Mouse (Mus musculus): ENCODE data around the gene Dpf2. TPM values are rescaled to one million over a fixed set of nuclear protein-coding genes. Genes with fewer than 3 reads are reported as not detected.
A peak's percentile ranks its signal among the peaks of the same experiment; 100 is the strongest.

The Dpf2 gene
- total RNA-seq, 1 experiment from 2014 or later, result 154 TPM

- no peak for ATAC-seq (replicated peaks in 1 of 2; ENCODE audit: insufficient read depth in 1 of 2, low FRiP score in 2 of 2, low TSS enrichment in 1 of 2, low read depth in 1 of 2, poor library complexity in 2 of 2, severe bottlenecking in 2 of 2)
Observed at GRCm38 (mm10) chr19:5939715-5940114, 26.9 kb upstream of the Dpf2 start.

- ATAC-seq (replicated peaks in 1 of 2; ENCODE audit: insufficient read depth in 1 of 2, low FRiP score in 2 of 2, low TSS enrichment in 1 of 2, low read depth in 1 of 2, poor library complexity in 2 of 2, severe bottlenecking in 2 of 2), result no peak
Observed at GRCm38 (mm10) chr19:5938516-5938915, 25.7 kb upstream of the Dpf2 start.

DNA sequence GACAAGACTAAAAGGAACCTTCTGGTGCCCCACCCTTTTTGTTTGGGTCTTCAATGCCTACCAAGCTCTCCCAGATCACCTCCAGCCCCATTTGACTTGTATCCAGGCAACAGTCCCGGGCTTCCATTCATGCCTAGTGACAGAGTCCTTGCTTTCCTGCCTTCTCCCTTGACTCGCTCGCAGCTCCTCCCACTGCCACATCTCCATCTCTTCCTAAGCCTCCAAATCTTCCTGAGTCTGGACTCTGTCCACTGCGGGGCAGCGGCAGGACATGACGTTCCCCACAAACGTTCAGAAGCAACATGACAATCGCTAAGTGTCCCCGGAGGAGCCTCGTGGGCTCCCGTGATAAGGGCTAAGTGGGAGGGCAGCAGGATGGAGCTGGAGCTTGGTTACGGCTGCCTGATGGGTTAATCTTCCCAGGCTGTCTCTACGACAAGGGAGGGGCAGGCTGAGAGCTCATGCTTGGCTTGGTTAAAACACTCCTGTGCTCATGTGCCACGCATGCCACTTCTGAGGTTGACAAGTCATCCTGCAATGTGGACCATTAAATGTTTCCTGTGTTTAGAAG lies 25.1 kb upstream of the Dpf2 start:
- 0 out of 4 replicates have a peak, but pooled peaks of 1 of the 2 experiments have one; percentile 25 for ATAC-seq (replicated peaks in 1 of 2; ENCODE audit: insufficient read depth in 1 of 2, low FRiP score in 2 of 2, low TSS enrichment in 1 of 2, low read depth in 1 of 2, poor library complexity in 2 of 2, severe bottlenecking in 2 of 2)

DNA sequence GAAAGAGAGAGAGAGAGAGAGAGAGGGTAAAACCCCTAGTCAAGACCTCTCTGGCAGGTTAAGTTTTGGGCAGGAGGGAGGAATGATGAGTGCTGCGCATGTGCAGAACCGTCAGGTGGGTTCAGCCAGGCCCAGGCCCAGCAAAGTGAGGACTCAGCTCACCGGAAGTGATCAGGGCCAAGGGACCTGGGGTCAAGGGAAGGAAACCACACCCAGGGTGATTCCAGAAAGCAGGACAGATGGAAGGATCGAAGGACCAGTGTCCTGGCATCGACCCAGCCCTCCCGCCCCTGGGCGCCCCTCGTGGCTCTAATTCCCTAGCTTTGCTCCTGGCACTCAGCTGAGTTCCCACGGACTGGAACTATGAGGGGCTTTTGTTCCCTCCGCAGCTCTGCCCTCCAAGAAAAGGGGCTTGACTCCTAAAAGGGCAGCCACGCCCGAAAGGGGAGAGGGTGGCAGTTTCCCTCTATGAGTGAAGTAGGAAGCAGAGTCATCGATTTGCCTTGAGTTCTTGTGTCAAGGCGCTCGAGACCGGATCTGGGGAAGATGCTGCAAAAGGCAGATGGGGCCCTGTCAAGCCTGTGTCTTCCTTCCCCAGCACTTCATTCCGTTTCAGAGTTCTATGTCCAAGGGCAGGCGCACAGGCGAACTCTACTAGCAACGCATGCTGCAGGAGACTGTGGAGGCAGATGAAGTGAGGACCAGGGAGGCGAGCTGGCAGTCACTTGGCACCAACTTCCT lies 24.5 kb upstream of the Dpf2 start:
- ATAC-seq (replicated peaks in 1 of 2; ENCODE audit: insufficient read depth in 1 of 2, low FRiP score in 2 of 2, low TSS enrichment in 1 of 2, low read depth in 1 of 2, poor library complexity in 2 of 2, severe bottlenecking in 2 of 2), result no peak

GRCm38 (mm10) chr19:5935691-5936090 lies 22.9 kb upstream of the Dpf2 start:
- ATAC-seq (replicated peaks in 1 of 2; ENCODE audit: insufficient read depth in 1 of 2, low FRiP score in 2 of 2, low TSS enrichment in 1 of 2, low read depth in 1 of 2, poor library complexity in 2 of 2, severe bottlenecking in 2 of 2), result no peak

DNA sequence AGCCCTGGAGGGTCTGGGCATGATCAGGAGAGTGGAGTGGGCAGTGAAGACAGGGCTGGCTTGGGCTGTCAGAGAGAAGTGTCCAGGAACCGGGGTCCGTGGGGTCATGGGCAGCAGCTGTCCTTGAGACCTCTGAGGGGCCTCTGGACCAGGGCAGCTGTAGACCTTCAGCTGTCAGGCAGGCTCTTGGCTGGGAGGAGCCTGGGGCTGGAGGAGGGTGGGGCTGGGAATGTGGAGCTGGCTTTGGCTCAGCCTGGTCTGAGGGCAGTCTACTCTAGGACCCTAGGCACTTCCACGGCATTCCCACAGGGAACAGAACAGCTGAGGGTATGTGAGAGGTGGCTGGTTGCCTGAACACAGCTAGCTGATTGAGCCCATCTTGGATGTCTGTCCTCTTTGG lies 22.5 kb upstream of the Dpf2 start:
- ATAC-seq (replicated peaks in 1 of 2; ENCODE audit: insufficient read depth in 1 of 2, low FRiP score in 2 of 2, low TSS enrichment in 1 of 2, low read depth in 1 of 2, poor library complexity in 2 of 2, severe bottlenecking in 2 of 2), result no peak

DNA sequence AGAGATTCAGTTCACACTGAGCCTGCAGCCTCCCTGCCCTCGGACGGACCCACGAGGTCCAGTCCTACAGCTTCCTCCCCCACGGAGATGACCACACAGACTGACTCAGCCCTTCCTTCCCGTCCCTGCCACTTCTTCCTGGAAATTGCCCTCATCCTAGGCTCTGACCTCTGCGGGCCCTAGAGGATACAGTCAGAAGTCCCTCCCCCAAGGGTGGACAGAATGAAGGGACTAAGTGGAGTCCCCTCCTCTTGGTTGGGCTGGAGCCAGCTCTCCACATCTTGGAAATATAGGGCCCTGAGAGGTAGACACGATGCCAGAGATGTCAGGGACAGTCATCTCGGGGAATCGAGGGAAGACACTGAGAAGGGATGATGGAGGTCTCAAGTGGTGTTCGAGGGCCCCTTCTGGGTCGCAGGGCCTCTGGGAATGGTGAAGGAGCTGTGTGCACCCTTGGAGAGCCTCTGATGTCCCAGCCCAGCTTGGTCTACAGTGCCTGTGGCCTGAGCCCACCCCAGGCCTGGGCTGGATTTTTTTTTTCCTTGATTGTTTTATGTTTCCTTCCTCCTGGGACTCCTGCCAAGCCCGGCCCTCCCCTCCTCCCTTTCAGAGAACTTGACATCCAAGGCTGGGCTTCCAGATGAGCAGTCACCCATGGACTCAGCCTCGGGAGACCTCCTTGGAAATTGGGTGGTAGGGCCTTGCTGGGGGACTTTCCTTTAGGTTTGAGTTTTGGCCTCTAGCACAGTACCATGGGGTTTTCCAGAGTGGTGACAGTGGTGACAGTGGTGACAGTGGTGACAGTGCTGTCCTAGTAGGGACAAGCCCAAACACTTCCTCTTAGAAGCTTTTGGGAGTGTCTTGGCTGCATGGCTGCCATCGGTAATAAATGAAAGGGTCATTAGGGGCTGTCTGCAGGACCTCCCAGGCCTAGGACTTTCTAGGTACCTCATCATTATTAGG lies 17.1 kb upstream of the Dpf2 start:
- peak; percentile 32 to 41; a peak in 1 of 4 replicates for ATAC-seq (replicated peaks in 1 of 2; ENCODE audit: insufficient read depth in 1 of 2, low FRiP score in 2 of 2, low TSS enrichment in 1 of 2, low read depth in 1 of 2, poor library complexity in 2 of 2, severe bottlenecking in 2 of 2)

DNA sequence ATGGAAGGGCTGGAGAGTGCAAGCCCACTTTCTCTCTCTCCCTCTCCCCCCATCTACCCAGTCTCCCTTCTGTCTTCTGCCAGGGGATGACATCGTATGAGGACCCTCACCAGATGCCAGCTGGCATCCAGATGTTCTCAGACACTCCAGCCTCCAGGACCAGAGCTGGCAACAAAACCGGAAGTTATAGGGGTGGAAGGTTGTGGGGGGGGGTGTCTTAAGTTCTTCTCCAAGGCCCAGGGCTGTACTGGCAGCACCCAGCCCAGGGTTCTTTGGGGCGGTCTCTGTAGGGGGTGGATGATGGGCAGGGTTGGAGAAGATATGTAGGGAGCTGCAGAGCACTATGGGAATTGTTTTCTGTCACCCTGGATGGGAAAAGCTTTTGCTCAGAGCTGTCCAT lies 15.7 kb upstream of the Dpf2 start:
- no peak for ATAC-seq (replicated peaks in 1 of 2; ENCODE audit: insufficient read depth in 1 of 2, low FRiP score in 2 of 2, low TSS enrichment in 1 of 2, low read depth in 1 of 2, poor library complexity in 2 of 2, severe bottlenecking in 2 of 2)

DNA sequence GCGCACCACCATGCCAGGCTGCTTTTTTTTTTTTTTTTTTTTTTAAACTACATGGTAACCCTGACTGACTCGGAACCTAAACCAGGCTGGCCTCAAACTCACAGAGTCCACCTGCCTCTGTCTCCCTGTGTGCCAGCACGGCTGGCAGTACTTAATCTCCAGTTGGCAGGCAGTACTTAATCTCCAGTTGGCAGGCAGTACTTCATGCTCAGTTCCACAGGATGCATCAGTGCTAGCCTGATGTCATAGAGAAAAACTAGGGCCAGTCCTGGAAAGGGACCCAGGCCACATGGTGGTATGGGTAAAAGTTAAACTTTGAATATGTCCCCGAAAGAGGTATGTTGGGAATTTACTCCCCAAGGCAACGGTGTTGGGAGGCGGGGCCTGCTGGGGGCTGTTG lies 15.3 kb upstream of the Dpf2 start:
- ATAC-seq (replicated peaks in 1 of 2; ENCODE audit: insufficient read depth in 1 of 2, low FRiP score in 2 of 2, low TSS enrichment in 1 of 2, low read depth in 1 of 2, poor library complexity in 2 of 2, severe bottlenecking in 2 of 2), result no peak

- no peak for ATAC-seq (replicated peaks in 1 of 2; ENCODE audit: insufficient read depth in 1 of 2, low FRiP score in 2 of 2, low TSS enrichment in 1 of 2, low read depth in 1 of 2, poor library complexity in 2 of 2, severe bottlenecking in 2 of 2)
Observed at GRCm38 (mm10) chr19:5927532-5927931, 14.7 kb upstream of the Dpf2 start.

DNA sequence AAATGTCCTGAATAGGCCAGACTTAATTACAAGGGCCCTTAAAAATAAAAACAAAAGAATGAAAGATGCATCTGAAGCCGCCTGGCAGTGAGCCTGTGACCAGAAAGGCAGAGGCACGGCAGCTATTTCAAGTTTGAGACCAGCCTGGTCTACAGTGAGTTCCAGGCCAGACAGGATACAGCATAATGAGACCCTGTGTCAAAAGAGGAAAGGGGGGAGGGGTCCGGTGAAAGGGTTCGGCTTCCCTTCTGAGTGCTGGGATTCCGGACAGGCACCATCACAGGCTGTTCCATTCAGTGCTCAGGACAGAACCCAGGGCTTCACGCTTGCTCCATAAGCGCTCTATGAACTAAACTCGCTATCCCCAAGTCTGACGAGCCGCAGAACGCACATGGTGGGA lies 14.2 kb upstream of the Dpf2 start:
- no peak for ATAC-seq (replicated peaks in 1 of 2; ENCODE audit: insufficient read depth in 1 of 2, low FRiP score in 2 of 2, low TSS enrichment in 1 of 2, low read depth in 1 of 2, poor library complexity in 2 of 2, severe bottlenecking in 2 of 2)

DNA sequence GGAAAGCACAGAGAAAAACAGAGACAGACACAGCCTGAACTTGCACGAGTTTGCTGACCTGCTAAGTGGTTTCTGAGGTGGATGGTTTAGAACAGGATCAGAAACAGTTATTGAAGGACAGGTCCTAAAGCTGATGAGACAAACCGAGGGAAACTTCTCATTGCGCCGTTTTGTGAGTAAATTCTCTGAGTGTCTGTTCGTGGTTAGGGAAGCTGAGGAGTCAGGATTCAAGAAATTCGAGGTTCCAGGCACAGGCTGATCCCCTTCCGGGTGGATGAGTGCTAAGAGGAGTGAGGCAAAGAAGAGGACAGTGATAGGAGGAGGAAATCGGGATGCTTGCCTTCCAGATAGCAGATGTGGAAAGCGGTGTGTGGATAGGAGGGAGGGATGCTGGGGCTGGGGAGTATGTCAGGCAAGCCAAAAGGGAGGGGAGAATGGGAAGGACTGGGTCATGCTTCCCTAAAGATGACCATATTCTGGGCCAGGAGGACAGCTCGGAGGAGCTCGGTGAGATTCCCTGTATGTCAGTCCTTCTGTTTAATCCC lies 12.6 kb upstream of the Dpf2 start:
- ATAC-seq (replicated peaks in 1 of 2; ENCODE audit: insufficient read depth in 1 of 2, low FRiP score in 2 of 2, low TSS enrichment in 1 of 2, low read depth in 1 of 2, poor library complexity in 2 of 2, severe bottlenecking in 2 of 2), result no peak

GRCm38 (mm10) chr19:5924713-5925093 lies 11.9 kb upstream of the Dpf2 start, which contains the start of gene Cdc42ep2:
Gene Cdc42ep2, minus strand, starts transcription at chr19:5924816.
- peak; percentile 96 for ATAC-seq (replicated peaks in 1 of 2; ENCODE audit: insufficient read depth in 1 of 2, low FRiP score in 2 of 2, low TSS enrichment in 1 of 2, low read depth in 1 of 2, poor library complexity in 2 of 2, severe bottlenecking in 2 of 2)

DNA sequence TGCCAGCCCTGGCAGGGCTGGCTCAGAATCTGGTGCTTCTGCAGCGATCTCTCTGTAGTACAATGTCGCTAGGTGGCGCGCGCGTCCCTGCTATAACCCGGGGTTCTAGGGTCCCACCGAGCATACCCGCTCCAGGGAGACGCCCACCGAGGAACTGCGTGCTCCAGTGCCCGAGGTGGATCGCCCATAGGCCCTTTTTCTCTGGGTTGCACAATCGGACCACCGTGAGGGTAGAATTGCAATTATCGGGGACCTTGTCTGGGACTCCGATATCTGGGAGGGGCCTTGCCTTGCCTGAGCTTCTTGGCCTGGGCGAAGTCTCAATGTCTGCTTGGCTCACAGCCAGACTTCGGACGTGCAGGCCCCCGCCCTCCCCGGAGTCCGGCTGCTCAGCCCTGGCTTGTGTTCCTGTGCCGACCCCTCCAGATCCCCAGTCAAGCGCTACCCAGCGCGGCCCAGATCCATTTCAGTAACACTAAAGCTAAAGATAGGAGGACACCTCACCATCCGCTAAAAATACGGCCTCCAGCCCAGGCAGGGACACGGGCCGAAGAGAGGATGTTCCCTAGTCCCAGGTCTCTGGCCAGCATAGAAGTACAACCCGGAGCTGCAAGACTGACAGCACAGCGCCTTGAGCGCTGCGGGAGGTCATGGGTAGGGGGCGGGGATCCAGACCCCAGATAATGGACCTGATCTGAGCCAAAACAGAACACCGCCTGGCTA lies 11.3 kb upstream of the Dpf2 start:
- peak; percentile 38 to 66; a peak in 3 of 4 replicates for ATAC-seq (replicated peaks in 1 of 2; ENCODE audit: insufficient read depth in 1 of 2, low FRiP score in 2 of 2, low TSS enrichment in 1 of 2, low read depth in 1 of 2, poor library complexity in 2 of 2, severe bottlenecking in 2 of 2)

DNA sequence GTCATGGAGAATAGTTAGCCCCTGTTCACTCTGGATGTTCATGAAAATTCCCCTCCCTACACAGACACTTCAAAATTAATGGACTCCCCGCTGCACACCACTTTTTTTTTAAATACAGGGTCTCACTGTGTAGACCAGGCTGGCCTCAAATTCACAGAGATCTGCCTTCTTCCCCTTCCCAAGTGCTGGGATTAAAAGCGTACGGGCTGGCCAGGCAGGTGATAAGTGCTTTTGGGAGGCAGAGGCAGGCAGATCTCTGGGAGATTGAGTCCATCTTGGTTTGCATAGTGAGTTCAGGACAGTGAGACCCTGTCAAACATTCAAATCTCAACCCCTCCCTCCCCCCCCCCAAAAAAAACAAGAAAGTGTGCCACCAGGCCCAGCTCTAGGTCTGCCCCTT lies 10.2 kb upstream of the Dpf2 start:
- no peak for ATAC-seq (replicated peaks in 1 of 2; ENCODE audit: insufficient read depth in 1 of 2, low FRiP score in 2 of 2, low TSS enrichment in 1 of 2, low read depth in 1 of 2, poor library complexity in 2 of 2, severe bottlenecking in 2 of 2)

GRCm38 (mm10) chr19:5922119-5922942 lies 9.5 kb upstream of the Dpf2 start:
- ATAC-seq (replicated peaks in 1 of 2; ENCODE audit: insufficient read depth in 1 of 2, low FRiP score in 2 of 2, low TSS enrichment in 1 of 2, low read depth in 1 of 2, poor library complexity in 2 of 2, severe bottlenecking in 2 of 2), result no peak
